Mouse (Mus musculus) E14TG2a.4 (cell line): ENCODE data around the gene Ciao1.

ENCODE experiments used
- CTCF ChIP-seq: conservative IDR thresholded peaks from 2 replicates; pipeline ENCODE4 v1.5.1; 2014; ENCODE audit warnings: low read length
- NANOG ChIP-seq: IDR thresholded peaks from 2 replicates; pipeline ENCODE4 v1.6.1; 2014; ENCODE audit warnings: borderline replicate concordance, low read length, mixed read lengths
- POU5F1 ChIP-seq: IDR thresholded peaks from 2 replicates; pipeline ENCODE4 v1.6.1; 2014; ENCODE audit warnings: low read length, borderline replicate concordance

DNA sequence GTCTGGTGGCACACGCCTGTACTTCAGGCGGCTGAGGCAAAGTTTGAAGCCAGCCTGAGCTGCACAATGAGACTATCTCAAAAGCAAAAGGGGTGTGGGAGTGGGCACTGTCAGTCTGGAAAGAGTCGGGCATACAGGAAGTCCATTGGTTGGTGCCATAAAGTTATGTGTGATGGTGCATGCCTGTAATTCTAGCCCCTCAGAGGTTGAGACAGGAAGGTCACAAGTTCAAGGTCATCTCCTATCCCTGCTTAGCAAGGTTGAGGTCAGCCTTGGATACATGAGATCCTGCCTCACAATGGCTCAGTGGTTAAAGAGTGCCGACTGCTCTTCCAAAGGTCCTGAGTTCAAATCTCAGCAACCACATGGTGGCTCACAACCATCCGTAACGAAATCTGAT, 7.7 kb upstream of the Ciao1 start:
- TF ChIP-seq CTCF (no peak), NANOG (no peak), POU5F1 (no peak)
